In genomic region chr12:53682036-53682435, GRCm38 (mm10) we compare ENCODE assay signal across 13 mouse cellular contexts.
DNase-seq lines count a peak whose midpoint lies in the region; ATAC-seq and TF ChIP-seq lines count a peak whose summit lies in the region.
"Had no signal": no experiment of that assay in that cellular context is flagged by ENCODE, and none has a peak within 500 bp of the region (broad histone marks: within the 10 kb centered on the region; RNA-seq: fewer than 3 reads in every experiment).

No protein-coding gene starts in this region.

- TF ChIP-seq CTCF in kidney, postnatal 0 days (IDR thresholded peaks at IDR 0.05; ENCODE audit: low read depth), result peak; percentile 49
- TF ChIP-seq CTCF in stomach, postnatal 0 days (IDR thresholded peaks at IDR 0.05; ENCODE audit: low read depth), result peak; percentile 49

- no peak overlapping the region for H3K4me3 ChIP-seq in kidney, postnatal 0 days (replicated peaks; ENCODE audit: low read depth, low read length)
- H3K4me3 ChIP-seq in kidney, embryonic 14.5 days (ENCODE audit: low read length), result no peak overlapping the region
- H3K4me3 ChIP-seq in neural tube, embryonic 11.5 days (ENCODE audit: low read depth, low read length), result no peak overlapping the region
- no peak overlapping the region for H3K4me3 ChIP-seq in stomach, postnatal 0 days (ENCODE audit: low read depth, low read length)
- H3K4me3 ChIP-seq: embryonic facial prominence, embryonic 15.5 days; gastrocnemius, adult 2 months; limb, embryonic 13.5 days; stomach, embryonic 15.5 days had no signal

- DNase-seq in embryo, embryonic 10 days (ENCODE audit: low spot score), result peak; percentile 62
- DNase-seq in embryo, embryonic 9.5 days (ENCODE audit: extremely low spot score), result no peak
- DNase-seq in kidney, postnatal 0 days (ENCODE audit: low spot score), result peak; percentile 17
- DNase-seq in neural tube, embryonic 11.5 days (ENCODE audit: low spot score), result peak; percentile 23
- no peak for DNase-seq in neural tube, embryonic 10.5 days (ENCODE audit: extremely low spot score, low spot score)
- no peak for DNase-seq in stomach, postnatal 0 days (ENCODE audit: low spot score)
- DNase-seq in adrenal gland, adult 18-20 months (ENCODE audit: low spot score in 2 of 2), result no peak
- DNase-seq: gastrocnemius, adult 2 months; lung, postnatal 4 days had no signal

- H3K27ac ChIP-seq in kidney, postnatal 0 days, result no peak overlapping the region
- no peak overlapping the region for H3K27ac ChIP-seq in kidney, embryonic 14.5 days (ENCODE audit: low read depth, low read length)
- no peak overlapping the region for H3K27ac ChIP-seq in neural tube, embryonic 11.5 days (ENCODE audit: low read depth, low read length)
- H3K27ac ChIP-seq in stomach, postnatal 0 days (replicated peaks), result no peak overlapping the region
- H3K27ac ChIP-seq: embryonic facial prominence, embryonic 15.5 days; gastrocnemius, adult 2 months; limb, embryonic 13.5 days; stomach, embryonic 15.5 days had no signal

- no peak for TF ChIP-seq EP300 in stomach, postnatal 0 days (optimal IDR thresholded peaks at IDR 0.05)

- no peak overlapping the region for H3K4me2 ChIP-seq in kidney, postnatal 0 days (ENCODE audit: low read length)
- no peak overlapping the region for H3K4me2 ChIP-seq in kidney, embryonic 14.5 days (replicated peaks; ENCODE audit: low read depth, low read length)
- no peak overlapping the region for H3K4me2 ChIP-seq in neural tube, embryonic 11.5 days (ENCODE audit: low read depth)
- no peak overlapping the region for H3K4me2 ChIP-seq in stomach, postnatal 0 days (replicated peaks; ENCODE audit: low read depth)
- H3K4me2 ChIP-seq: embryonic facial prominence, embryonic 15.5 days; limb, embryonic 13.5 days; stomach, embryonic 15.5 days had no signal

- no peaks in the 10 kb centered on the region for H3K27me3 ChIP-seq in kidney, postnatal 0 days (ENCODE audit: insufficient read depth, low read length)
- no peaks in the 10 kb centered on the region; the same call in 1 of the 2 replicates for H3K27me3 ChIP-seq in kidney, embryonic 14.5 days (ENCODE audit: control insufficient read depth, insufficient read depth, low read length)
- H3K27me3 ChIP-seq in neural tube, embryonic 11.5 days (ENCODE audit: control insufficient read depth, insufficient read depth, low read length), result no peaks in the 10 kb centered on the region
- H3K27me3 ChIP-seq in stomach, postnatal 0 days (ENCODE audit: control insufficient read depth, insufficient read depth, low read length), result no peaks in the 10 kb centered on the region
- H3K27me3 ChIP-seq: embryonic facial prominence, embryonic 15.5 days; limb, embryonic 13.5 days; stomach, embryonic 15.5 days had no signal

- H3K9me3 ChIP-seq in kidney, postnatal 0 days (replicated peaks; ENCODE audit: low read length), result no peaks in the 10 kb centered on the region
- no peaks in the 10 kb centered on the region for H3K9me3 ChIP-seq in kidney, embryonic 14.5 days (ENCODE audit: control insufficient read depth, low read length)
- H3K9me3 ChIP-seq in neural tube, embryonic 11.5 days (ENCODE audit: control insufficient read depth, low read length), result no peaks in the 10 kb centered on the region
- H3K9me3 ChIP-seq in stomach, postnatal 0 days (ENCODE audit: control insufficient read depth, low read length), result no peaks in the 10 kb centered on the region
- H3K9me3 ChIP-seq: embryonic facial prominence, embryonic 15.5 days; limb, embryonic 13.5 days; stomach, embryonic 15.5 days had no signal

- H3K4me1 ChIP-seq in kidney, postnatal 0 days (replicated peaks; ENCODE audit: insufficient read depth, low read length), result no peaks in the 10 kb centered on the region
- H3K4me1 ChIP-seq in kidney, embryonic 14.5 days (ENCODE audit: control insufficient read depth, insufficient read depth, low read length), result no peaks in the 10 kb centered on the region
- no peaks in the 10 kb centered on the region for H3K4me1 ChIP-seq in neural tube, embryonic 11.5 days (ENCODE audit: control insufficient read depth, insufficient read depth, low read length)
- H3K4me1 ChIP-seq in stomach, postnatal 0 days (replicated peaks; ENCODE audit: control insufficient read depth, insufficient read depth), result no peaks in the 10 kb centered on the region
- H3K4me1 ChIP-seq: embryonic facial prominence, embryonic 15.5 days; stomach, embryonic 15.5 days had no signal

- WGBS in kidney, postnatal 0 days, result 52% methylated on average over 3 of the region's 3 CpGs
- 60% methylated on average over 3 of the region's 3 CpGs for WGBS in kidney, embryonic 14.5 days
- WGBS in neural tube, embryonic 11.5 days, result 63% methylated on average over 3 of the region's 3 CpGs
- 50% methylated on average over 3 of the region's 3 CpGs for WGBS in stomach, postnatal 0 days

- H3K36me3 ChIP-seq in kidney, postnatal 0 days (ENCODE audit: insufficient read depth, low read length), result no peaks in the 10 kb centered on the region
- H3K36me3 ChIP-seq in kidney, embryonic 14.5 days (ENCODE audit: control insufficient read depth, insufficient read depth, low read length), result no peaks in the 10 kb centered on the region
- H3K36me3 ChIP-seq in neural tube, embryonic 11.5 days (ENCODE audit: control insufficient read depth, insufficient read depth, low read length), result no peaks in the 10 kb centered on the region
- H3K36me3 ChIP-seq in stomach, postnatal 0 days (ENCODE audit: control insufficient read depth, insufficient read depth, low read length), result no peaks in the 10 kb centered on the region
- H3K36me3 ChIP-seq: embryonic facial prominence, embryonic 15.5 days; limb, embryonic 13.5 days; stomach, embryonic 15.5 days had no signal

- H3K9ac ChIP-seq in kidney, postnatal 0 days (ENCODE audit: low read depth, low read length), result no peak overlapping the region
- H3K9ac ChIP-seq in kidney, embryonic 14.5 days (ENCODE audit: low read depth, low read length), result no peak overlapping the region
- no peak overlapping the region for H3K9ac ChIP-seq in neural tube, embryonic 11.5 days (ENCODE audit: low read length)
- H3K9ac ChIP-seq in stomach, postnatal 0 days (ENCODE audit: low read length), result no peak overlapping the region
- H3K9ac ChIP-seq: embryonic facial prominence, embryonic 15.5 days; limb, embryonic 13.5 days; stomach, embryonic 15.5 days had no signal

- ATAC-seq in kidney, postnatal 0 days (replicated peaks; ENCODE audit: low FRiP score, low read depth), result no peak
- no peak for ATAC-seq in kidney, embryonic 14.5 days (ENCODE audit: low FRiP score, low TSS enrichment)
- ATAC-seq in neural tube, embryonic 11.5 days (ENCODE audit: insufficient read depth, low FRiP score, low TSS enrichment), result no peak
- ATAC-seq in stomach, postnatal 0 days (ENCODE audit: low FRiP score, low TSS enrichment), result no peak

Comparison
In these comparisons a context has a peak if more than half of its experiments do, and no peak if none do; other contexts are left out.
1. DNase-seq: peak in embryo, embryonic 10 days (single experiment), kidney, postnatal 0 days (single experiment) and neural tube, embryonic 11.5 days (single experiment); none in embryo, embryonic 9.5 days (single experiment), neural tube, embryonic 10.5 days (single experiment), stomach, postnatal 0 days (single experiment) and adrenal gland, adult 18-20 months (0 of 2).